Mouse (Mus musculus) activated CD4-positive, CD25-positive, alpha-beta regulatory T cell, adult 4 months (primary cell): Measurements from ENCODE around the gene Bmp7. TPM values are rescaled to one million over a fixed set of nuclear protein-coding genes. Genes with fewer than 3 reads are reported as not detected.

Experiments used
- ATAC-seq: one replicate; pipeline ENCODE4 v1.8.0; 2017
- polyA plus RNA-seq, 2 experiments: library from polyadenylated mRNA; unstranded; fragments of 100-300 nt; shearing (Covaris generic); gene quantifications; one replicate each; pipeline ENCODE4 v1.2.1; 2017

Gene Bmp7
- polyA plus RNA-seq, 2 experiments from 2014 or later = 11.5 to 17.0 TPM

DNA sequence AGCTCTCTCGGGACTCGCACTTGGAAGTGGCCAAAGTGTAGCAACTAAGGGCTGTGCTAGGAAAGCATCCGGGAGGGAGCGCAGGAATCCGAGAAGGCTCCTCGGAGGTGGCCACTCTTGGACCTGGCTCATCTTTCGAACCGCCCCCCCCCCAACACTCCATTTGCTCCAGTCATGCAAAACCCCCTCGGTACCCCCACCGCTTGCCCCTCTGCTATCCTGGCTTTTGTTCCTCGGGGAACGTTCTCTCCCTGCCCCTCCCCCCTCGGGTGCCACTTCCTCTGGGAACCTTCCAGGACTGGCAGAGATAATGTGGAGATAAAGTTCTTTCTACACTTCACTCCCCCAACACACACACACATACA, 660 bp upstream of the Bmp7 start:
- ATAC-seq = no peak

DNA sequence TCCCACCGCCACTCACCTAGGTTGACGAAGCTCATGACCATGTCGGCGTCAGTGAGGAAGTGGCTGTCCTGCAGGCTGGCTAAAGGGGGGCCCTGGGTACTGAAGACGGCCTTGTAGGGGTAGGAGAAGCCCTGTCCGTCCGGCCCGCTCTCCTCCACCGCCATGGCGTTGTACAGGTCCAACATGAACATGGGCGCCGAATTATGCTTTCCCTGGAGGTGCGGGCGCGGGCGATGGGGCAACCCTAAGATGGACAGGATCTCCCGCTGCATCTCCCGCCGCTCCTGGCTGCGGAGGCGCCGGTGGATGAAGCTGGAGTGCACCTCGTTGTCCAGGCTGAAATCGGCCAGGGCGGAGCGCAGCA, 500 bp downstream of the Bmp7 start:
- ATAC-seq = no peak

DNA sequence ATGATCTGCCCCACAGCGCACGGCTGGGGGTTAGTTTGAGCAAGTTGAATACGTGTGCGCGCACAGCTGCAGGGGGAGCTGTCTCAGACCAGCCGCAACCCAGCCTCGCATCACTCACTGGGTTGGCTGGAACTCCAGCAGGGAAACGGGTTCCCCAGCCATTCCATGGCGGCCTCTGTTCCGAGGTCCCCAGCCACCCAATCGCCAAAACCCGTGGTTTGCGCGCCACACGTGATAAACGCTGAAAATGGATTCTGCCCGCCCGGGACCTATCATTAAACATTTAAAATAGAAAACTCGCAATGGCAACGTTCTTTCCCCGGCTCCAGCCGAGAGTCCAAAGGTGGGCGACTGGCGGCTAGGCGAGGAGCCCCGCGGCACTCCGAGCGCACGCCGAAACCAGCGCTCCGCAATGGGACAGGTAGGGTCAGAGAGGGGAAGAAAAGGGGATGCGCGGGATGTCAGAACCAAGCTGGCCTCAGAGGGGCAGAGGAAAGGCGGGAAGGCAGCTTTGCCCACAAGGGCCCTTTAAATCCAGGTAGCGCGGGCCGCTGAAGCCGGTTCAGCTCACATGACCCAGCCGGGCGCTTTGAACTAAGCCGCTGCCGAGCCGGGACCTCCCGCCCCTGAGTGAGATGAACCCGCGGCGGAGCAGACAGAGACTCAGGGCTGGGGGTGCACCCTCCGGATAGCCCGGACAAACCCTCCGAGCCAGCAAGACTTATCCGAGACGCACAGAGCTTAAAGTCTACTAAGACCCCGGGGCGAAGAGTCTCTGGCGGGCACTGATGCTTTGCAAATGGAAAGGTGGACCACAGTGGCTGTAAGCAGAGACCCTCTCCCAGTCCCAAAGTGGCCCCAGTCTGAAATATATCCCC, 1.1 kb downstream of the Bmp7 start:
- peak; percentile 2 for ATAC-seq

DNA sequence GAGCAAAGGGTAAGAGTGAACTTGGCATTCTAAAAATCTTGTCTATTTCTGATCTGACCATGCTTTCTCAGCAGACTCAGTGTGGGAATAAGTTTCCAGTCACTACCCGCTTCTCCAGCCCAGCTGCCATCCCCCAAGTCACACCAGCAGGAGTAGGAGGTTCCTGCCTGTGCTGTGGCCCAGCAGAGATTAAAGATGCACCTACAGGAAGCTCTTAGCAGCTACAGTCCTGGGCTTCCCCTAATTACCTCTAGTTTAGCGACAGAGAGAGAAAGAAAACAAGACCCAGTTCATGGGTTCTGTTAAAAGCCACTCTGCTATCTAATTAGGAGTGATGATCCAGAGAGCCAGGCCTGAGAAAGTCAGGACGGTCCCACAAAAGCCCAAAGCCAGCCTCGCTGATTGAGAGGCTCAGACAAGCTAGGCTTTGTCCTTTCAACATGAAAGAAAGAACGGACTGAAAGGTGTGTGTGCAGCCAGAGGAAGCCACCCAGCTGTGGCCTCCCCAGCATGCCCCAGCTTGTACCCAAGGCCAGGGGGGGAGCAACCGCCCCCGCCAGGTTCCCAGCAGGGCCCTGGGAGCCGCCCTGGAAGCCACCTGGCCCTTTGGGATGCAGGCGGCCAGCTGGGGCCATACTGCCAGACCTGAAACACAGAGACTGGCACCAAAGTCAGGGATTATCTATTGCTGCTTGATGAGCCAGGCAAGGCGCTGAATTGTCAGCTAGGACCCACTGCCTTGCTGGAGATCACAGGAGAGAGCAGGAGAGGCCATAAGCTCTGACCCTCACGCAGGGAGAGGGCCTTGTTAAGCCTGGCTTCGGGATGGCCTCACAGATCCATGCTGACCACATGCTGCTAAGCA, 2.6 kb downstream of the Bmp7 start:
- peak; percentile 80 for ATAC-seq

DNA sequence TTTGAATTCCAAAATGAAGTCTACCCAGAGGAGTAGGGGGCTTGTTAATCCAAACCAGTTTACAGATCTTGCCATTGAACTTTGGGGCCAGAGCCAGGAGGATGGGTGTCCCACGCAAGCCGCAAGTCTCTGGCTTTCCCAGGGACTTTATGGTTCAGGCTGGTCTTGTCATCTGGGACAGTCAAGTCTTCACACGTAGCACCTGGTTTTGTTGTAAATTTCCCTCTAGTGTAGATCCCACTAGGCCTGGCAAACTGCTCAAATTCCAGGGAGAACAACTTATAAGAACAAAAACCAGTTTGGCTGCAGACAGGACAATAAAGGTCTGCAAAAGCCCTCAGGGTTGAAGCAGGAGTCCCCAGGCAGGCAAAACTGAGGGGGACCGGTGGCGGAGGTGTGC, 3.3 kb downstream of the Bmp7 start:
- no peak for ATAC-seq

DNA sequence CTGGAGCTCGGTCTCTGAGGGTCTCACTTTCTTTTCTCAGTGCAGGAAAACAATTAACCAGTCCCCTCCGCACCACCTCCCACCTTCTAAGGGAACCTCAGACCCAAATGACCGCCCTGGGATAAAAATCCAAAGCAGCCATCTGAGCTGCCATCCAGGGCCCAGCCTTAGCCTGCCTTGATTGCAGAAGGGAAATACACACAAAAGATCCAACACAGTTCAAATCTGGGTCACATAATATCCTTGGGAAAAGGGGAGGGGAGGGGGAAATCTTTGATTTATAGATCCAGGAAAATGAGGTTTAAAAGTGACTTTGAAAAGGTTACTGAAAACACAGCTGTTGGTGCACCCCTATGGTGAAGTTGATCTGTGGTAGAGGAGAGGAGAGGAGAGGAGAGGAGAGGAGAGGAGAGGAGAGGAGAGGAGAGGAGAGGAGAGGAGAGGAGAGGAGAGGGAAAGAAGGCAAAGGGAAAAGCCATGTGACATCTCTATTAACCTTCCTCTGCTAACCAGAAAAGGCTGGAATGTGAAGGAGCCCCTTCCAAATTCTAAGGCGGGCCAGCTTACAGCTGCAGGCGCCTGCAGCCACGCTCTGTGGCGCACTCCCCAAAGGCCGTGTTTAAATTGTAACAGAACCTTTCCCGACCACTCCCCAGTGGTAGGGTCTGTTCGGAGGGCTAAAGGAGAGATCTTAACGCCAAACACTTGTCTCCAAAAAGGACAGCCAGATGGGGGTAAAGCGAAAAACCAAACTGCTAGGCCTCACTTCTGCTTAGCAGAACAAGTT, 4.2 kb downstream of the Bmp7 start:
- ATAC-seq = no peak

DNA sequence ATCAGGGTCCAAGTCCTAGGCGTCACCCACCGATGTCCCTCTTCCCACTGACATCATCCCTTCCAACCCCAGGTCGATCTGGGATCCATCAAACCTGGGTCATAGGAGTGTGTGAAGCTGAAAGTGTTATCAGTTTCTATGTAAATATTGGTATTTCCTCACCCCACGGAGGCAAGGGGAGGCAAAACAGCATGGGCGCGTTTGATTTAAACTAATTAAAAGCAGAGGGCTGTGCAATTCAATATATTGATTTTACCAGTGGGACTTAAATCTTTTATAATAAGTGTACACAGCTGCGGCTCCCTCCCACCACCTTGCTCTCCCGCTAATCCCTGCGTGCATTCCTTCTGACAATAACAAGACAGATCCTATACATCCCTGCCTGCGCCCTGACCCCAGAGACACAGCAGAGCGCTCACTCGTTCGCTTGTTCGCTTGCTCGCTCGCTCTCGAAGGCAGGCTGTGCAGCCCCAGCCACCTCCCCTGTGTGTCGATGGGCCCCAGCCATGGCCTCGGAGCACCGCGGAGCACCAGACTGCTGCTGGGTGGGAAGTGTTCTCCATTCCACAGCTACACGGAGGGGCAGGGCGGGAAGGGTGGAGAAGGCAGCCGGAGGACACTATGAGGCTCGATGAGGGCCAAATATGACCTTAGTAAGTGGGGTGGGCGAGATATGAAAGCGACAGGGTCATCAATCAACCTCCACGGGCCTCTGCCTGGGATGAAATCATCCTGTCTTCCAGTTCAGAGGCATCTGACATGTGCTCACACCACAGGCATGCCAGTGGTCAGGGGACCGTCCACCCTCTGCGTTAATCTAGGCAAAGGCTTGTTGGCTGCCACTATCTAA, 5.0 kb downstream of the Bmp7 start:
- ATAC-seq = no peak

DNA sequence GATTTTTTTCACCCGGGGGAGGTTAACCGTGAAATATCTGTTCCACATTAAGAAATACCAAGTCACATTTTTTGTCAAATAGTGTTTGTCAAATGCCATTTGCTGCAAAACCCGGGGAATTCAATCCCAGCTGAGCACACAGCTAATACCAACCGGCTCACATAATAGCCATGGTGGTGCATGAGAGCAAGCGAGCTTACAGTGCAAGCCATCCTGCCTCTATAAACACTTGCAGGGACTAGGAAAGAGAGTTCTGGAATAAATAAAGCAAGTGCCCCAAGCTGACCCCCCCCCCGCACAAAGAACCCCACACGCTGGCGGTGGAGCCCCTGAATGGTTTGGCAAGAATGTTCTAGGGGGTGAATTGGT, 5.7 kb downstream of the Bmp7 start:
- no peak for ATAC-seq

DNA sequence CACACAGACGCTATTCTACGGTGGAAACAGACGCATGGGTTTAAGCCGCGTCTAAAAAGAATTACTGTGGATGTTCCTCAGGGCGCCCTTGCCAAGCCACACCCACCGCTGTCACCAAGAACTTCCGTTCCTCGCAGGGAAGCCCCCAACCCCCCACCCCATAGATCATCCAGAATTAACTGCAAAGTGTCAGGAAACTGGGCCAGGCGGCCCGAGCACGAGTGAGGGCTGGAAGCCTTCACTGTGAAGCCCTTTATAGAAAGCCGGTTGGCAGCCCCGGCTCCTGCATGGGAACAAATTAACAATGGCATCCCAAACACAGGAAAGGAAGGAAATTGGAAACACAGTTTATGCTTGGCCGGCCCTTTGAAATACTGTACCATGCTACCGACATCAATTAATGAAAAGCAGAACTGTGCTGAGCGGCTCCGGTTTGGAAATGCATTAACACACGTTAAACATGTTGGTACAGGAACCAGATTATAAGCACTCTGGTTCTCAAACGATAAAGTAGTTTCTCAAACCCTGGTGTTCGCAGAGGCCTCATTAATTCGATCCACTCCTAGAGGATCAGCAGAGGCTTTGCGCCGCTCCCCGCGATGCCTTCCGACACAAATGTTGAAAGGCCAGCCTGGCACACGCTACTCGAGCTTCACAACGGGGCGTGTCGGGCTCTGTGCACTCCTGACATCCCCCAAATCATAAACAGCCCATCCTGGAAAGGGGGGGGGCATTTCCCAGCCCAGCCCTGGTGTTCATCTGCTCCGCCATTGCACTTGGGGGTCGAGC, 6.3 kb downstream of the Bmp7 start:
- ATAC-seq = peak; percentile 28

DNA sequence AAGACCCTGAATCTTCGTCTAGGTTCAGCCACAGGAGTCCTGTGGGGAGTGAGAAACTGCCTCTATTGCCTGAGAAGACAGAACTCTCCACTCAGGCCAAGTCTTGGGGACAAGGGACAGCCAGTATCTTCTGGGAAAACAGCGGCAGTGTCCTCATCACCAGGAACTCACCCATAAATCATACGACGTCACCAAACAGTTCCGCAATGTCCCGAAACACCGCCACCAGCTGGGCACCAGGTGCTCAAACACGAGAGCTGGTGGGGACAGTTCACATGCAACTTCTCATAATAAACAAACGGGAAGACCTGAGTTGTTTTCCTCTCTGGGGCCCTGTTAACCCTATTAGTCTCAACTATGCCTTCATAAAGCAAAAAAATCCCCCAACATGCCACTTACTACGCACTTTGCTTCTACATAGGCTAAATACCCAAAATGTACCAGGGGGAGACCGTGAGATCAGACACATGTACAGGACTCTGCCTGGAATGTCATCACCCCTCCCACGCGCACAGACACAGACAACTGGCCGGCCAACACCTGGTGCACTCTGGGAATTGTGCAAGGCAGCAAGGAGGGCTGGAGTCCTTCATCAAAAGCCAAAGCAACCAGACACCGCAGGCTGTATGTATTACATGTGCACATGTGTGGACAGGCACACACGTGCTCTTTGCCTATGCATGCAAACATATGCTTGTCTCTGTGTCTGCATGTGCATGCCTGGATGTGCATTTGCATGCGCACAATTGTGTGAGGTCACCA, 8.8 kb downstream of the Bmp7 start:
- ATAC-seq = no peak

DNA sequence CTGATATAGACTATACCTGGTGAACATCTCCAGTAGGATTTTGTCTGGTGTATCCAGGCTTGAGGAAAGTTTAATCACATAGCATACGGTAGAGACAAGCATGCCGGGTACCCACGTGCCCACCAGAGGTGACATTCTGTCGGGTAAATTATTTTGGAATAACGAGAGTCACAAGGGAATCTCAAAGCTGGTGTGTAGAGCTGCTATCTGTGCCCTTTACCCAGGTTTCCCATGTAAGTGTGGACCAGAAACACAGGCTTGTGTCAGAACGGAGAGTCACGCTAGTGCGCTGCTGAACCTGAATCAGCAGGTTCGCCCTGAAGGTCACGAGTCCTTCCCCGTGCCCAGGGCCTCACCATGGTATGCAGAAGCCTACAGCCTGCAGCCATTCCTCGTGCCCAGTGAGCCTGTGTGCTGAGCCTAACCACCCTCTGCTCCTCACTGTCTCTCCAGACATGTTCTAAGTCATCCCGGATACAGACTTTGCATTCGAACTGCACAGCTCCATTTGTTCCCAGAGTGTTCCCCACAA, 10.2 kb downstream of the Bmp7 start:
- ATAC-seq = no peak

DNA sequence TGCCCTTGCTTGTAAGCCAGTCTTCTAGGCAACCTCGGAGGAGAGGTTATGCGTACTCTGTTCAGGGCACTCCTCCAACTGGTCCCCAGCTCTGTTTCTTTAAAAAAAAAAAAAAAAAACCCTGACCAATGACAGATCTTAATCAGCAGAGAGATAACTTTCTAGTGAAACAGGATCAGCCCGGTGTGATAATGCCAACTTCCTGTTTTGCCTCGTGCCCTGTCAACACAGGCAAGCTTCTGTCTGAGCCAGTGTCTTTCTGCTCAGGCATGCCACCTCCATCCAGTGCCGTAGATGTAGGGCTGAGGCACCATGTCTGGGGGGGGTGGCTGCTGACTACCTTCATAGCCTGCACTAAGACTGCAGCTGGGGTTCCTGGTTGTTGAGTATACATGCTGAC, 12.5 kb downstream of the Bmp7 start:
- ATAC-seq = peak; percentile 77

DNA sequence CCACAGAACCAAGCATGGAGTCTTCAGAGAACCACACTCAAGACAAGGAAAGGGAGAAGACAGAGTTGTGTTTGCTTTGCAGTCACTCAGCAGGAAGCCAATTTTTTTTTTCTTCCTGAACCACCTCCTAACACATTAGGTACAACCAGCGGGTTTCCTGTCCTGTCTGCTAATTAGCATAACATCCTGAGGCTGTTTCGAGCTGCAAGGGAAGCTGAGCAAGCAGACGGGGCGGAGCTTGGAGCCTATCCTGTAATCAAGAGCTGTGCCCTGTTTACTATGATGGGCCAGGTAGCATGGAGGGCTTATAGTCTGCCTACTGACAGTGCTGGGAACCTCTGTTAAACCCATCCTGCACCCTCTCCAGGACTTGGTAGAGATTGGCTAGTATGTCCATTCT, 13.8 kb downstream of the Bmp7 start:
- ATAC-seq = peak; percentile 84

DNA sequence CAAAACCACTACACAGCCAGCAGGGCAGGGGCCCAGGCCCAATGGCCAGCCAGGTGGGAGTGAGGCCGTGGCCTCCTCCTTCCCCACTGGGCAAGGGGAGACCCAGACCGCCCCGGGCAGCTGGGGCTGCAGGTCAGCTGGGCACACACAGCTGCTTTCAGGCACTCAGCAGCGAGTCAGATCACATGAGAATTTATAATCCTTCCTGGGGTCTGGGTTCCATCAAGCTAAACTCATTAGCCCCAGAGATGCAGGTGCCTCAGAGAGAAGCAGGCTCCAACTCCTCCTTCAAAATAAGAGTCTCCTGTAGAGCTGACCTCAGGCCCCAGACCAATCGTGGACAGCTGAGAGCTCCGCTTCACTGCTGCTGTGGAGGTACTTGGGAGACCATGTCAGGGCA, 15.2 kb downstream of the Bmp7 start:
- no peak for ATAC-seq

DNA sequence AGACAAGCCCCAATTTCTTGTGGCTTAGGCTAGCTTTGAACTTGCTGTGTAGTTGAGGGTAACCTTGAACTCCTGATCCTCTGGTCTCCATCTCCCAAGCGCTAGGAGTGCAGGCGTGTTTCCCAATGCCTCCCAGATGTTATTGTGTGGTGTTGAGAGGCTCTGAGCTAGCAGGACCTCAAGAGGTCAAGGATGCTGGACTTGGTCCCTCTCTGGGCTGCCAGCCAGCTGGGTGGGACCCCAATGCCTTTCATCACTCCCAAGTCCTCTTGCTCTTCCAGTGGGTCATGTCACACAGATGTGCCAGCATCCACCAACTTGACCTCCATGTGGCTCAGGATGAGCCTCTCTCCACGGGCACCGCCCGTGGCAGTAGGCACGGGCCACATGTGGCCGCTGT, 16.9 kb downstream of the Bmp7 start:
- no peak for ATAC-seq

DNA sequence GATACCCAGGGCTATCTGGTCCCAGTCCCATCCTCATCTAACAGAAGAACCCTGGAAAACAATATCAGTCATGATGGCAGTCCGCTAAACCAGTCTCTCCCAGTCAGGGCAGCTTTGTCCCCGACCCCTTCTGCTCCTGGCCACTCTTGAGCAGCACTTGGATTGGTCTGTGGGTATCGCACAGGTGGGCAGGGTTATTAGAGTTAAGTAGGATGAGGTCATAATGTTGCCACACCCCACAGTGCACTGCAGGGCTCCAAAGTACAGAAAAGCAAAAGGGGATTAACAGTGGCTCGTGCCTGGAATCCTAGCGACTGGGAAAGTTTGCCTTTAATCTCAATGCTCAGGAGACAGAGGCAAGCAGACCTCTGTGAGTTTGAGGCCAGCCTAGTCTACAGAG, 17.5 kb downstream of the Bmp7 start:
- no peak for ATAC-seq

DNA sequence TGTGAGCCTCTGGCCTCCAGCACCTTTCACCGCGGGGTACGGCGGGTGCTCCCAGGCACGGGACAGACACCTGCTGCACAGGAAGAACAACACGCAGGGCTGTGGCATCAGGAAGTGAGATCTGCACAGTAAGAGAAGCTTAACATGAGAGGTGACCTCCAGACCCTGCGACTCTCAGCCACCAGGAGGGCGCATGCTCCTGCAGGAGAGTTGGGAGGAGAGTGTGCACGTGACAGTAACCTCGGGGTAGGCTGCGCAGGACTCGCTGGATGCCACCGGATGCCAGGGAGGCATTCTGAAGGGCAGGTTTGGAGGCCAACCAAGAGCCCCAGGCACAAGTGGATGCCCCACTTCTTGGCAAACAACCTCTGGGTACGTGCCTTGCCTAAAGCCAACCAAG, 26.1 kb downstream of the Bmp7 start:
- peak; percentile 64 for ATAC-seq

DNA sequence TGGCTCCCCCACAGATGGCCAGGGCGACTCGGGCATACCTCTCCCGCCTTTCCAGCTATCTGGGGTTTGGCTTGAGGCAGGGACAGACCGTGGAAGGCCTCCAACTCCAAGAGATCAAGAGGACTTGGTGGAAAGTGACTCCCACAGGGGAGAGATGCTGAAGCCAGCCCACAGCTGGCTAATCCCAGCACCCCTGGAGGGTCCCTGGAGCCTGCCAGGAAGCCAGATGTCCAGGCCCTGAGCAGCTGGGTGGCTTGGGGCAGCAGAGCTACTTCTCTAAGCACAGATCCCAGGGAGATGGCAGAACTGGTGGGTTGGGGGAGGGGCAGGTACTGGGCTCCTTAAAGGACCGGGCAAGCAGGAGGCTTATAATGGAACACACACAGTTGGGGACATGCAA, 28.4 kb downstream of the Bmp7 start:
- ATAC-seq = no peak

DNA sequence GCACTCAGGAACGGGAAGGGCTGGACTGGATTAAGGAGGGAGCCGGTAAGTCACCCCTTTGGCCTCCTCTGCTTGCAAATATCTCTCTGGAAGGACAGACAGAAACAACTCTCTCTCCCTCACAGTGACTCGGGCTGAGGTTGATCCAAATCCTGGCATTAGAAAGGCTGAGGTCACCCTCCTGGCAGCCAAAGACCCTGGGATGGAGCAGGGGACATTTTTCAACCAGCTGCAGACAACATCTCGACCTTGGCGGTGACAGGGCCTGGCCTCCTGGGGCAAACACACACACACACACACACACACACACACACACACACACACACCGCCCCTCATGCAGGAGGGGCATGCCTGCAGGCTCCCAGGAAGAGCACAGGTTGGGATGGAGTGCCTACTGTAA, 29.0 kb downstream of the Bmp7 start:
- no peak for ATAC-seq

DNA sequence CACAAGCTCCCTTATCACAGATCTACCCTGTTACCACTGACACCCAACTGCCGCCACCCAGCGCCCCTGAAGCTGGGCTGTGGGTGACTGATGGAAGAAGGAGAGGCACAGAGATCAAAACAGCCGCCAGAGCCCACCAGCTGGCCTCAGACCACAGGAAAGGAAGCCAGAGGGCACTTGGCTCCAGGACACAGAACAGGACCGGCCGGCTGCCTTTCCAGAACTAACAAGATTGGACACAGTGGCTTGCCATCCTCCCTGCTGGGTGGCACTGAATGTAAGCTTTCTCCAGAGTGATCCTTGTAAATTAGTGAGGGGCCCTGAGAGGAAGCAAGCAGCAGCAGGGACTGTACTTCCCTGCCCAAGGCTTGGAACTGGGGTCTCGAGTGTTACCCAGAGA, 30.7 kb downstream of the Bmp7 start:
- ATAC-seq = no peak
